Mouse (Mus musculus) layer of hippocampus, adult 9-11 months (tissue): Measurements from ENCODE around the gene Prkce.
A peak's percentile ranks its signal among the peaks of the same experiment; 100 is the strongest.

ENCODE experiments used
- DNase-seq: peaks from one replicate; pipeline ENCODE4 v3.0.0; 2022

The Prkce gene

GRCm38 (mm10) chr17:86378611-86379010 is 211.0 kb downstream of the Prkce start:
- DNase-seq = no peak

DNA sequence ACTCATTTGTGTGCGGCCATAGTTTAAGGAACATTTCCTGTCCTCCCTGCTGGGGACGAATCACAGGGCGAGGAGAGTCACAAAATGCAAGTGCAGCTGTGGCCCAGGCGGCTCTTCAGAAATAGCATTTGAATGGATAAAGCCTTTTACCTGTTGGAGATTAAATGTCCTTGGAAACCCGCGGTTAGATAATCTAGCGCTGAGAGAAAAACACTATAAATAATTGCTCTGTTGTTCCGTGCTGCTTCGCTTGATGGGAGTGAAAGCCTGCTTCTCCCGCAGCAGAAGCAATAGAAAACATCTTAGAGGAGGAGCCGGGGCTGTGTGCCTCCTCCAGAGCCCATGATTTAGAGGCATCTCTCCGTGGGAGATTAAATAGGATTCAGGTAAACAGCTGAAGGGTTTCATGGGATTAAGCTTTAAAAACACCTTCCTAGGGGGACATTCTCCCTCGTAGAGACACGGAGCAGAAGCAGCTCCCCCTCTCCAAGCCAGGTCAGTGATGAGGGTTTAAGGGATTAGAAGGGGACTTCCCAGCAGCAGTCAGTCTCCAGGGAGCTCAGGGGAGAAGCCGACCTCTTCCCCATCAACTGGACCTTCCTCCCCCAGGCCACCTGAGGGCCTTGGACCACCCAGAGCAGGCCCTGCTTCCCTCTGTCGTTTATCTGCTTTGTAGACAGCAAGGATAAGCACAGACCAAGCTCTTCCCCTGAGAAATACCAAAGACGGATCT is 212.0 kb downstream of the Prkce start:
- DNase-seq = no peak

GRCm38 (mm10) chr17:86381464-86381863 is 213.9 kb downstream of the Prkce start:
- DNase-seq = no peak

DNA sequence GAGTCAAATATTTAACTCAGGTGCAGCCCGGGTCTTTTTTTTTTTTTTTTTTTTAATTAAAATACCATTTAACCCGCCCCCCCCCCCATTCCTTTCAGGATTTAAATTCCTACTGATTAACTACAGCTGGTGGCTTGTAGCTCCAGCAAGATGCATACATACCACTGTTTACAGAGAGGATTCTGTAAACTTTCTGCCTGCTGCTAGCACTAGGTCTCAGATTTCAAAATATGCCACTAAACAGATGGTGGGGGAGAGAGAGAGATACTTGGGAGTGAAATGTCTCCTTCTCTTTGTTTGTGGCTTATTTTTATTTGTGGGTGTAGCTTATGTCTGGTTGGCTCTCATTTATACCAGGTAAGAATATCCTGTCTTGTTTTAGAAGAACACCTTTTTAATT is 215.3 kb downstream of the Prkce start:
- no peak for DNase-seq

- DNase-seq = no peak
Measured at GRCm38 (mm10) chr17:86383699-86384572, 216.4 kb downstream of the Prkce start.

DNA sequence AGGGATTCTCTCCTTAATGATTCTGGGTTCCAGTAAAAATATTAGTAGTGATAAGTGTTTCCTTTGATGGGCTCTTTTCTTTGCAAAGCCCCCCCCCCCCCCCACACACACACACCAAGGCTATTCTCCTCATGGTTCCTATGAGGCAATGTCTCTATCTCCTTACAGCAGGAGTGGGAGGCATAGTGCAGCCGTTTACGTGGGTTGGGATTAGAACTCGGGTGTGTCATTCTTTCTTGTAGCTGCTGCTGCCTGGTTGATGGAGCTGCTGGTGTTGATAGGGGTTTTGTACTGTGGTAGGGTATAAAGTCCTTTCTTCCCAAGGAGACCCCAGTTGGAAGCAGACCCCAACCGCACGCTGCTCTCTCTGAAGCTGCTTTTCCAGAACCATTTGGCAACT is 224.9 kb downstream of the Prkce start:
- DNase-seq = no peak

GRCm38 (mm10) chr17:86393191-86393590 is 225.6 kb downstream of the Prkce start:
- DNase-seq = no peak

GRCm38 (mm10) chr17:86397097-86397496 is 229.5 kb downstream of the Prkce start:
- no peak for DNase-seq

DNA sequence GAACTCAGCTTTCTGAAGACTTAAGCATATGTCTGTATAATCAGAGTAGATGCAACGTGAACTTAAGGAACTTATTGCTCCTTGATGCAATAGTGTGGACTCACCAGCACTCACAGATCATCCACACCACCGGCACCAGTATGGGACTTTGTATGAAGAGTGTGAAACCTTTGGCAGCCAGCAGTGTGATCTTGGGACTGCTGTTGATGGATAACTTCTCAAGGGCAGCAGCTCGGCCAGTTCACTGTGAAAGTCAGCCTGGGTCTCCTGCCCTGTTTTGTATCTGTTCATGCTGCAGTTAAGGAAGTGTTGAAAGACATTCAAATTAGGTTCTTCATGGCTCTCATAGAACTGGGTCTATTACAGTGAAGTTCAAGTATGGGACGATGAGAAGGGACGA is 230.1 kb downstream of the Prkce start:
- DNase-seq = no peak

- DNase-seq = no peak
Measured at GRCm38 (mm10) chr17:86398226-86398625, 230.6 kb downstream of the Prkce start.

DNA sequence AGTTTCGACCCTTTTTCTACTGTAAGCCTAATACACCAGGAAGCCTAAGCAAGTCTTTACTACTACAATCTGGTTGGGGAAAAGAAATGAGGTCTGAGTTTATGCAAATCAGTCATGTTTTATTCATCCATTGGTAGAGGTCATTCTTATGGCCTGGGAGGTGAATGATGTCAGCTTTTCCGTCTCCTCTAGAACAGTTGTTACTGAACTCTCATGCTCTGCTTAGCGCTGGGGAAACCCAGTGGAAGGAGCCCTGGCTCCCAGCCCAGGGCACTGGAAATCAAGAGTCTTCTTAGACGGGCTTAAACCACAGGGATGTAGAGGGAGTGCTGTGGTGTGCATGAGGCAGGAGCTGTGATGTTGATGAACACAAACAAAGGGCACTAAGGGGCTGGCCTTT is 232.4 kb downstream of the Prkce start:
- no peak for DNase-seq

DNA sequence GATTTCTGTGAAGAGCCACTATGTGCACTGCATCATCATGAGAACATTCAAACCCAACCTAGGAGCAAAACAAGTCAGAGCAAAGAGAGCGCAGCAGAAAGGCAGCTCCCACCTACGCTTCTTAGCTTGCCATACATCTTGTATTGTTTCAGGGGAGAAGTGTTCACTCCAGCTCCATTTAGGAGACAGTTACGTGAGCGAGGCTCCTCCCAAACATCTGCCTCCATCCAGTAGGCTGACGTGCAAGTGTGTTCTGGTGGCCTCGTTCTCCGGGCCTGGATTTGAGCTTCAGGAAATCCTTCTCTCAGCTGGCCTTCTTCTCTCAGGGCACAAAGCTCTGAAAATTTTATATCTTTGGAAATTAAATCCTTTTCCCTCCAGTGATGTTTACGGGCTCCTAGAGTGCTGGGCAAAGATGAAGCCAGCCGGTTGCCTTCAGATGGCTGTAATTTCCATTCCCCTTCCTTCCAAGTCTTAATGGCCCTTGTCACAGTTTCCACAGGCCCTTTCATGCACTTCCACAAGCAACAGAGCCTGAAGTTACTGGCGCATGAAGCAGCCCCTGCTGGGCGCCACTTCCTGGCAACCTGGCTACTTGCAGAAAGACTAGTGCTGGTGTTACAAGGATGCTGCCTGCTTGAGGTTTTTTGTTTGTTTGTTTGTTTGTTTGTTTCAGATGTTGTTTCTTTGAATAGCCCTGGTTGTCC is 237.4 kb downstream of the Prkce start:
- peak; percentile 62 for DNase-seq

- no peak for DNase-seq
Measured at GRCm38 (mm10) chr17:86405644-86406043, 238.1 kb downstream of the Prkce start.

GRCm38 (mm10) chr17:86407921-86408613 is 240.5 kb downstream of the Prkce start:
- no peak for DNase-seq

DNA sequence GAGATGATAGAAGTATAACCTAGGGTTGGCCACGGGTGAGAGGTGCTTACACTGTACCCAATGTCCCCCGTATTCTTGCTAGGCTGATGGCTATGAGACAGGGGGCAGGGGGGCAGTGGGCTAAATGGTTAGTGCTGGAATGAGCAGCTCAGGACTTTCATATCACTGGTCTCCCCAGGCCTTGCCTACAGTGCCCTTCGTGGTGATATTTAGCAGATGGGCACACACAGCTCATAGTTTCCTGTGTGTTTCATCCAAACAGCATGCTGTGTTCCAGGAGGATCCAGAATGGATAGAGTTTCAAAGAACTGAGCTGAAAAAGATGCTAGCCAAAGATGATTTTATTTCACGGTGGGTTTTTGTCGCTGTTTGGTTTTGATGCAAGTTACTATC is 241.0 kb downstream of the Prkce start:
- no peak for DNase-seq

DNA sequence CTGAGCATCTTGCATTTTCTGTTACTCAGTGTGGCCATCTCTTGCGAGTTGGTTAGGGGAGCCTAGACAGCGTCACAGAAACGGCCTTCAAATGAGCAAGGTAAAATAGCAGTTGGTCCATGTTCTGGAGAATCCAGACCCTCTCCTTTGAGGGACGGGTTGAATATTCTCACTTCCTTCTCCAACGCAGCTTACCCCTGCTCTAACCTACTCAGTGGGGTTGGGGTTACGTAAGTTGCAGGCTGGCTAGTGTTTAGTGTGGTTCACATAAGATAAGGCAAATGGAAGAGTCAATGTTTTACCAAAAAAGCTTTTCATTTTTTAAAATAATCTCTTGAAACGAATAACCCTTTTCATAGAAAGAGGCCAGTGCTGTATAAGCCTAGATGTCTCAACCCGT is 241.9 kb downstream of the Prkce start:
- no peak for DNase-seq

- no peak for DNase-seq
Measured at GRCm38 (mm10) chr17:86410496-86410895, 242.9 kb downstream of the Prkce start.

DNA sequence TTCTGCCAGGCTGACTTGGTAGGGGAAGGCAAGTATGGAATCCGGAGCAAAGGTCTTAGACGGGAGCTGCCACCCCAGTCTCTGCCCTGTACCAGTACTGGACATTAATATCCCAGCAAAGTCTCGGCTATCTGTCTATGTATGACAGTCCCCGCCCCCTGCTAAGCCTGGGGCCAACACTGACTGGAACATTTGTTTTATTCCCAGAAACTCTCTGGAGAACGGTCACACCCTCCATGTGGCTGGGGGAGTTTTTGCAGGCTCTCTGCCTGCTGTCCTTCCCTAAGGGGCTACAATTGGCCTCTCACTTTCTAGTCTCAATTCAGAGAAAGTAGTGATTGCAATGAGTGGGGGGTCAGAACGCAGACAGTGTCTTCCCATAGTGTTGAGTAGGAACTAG is 244.6 kb downstream of the Prkce start:
- no peak for DNase-seq

GRCm38 (mm10) chr17:86414608-86415007 is 247.0 kb downstream of the Prkce start:
- no peak for DNase-seq

- peak; percentile 70 for DNase-seq
Measured at GRCm38 (mm10) chr17:86415989-86416388, 248.4 kb downstream of the Prkce start.

GRCm38 (mm10) chr17:86418334-86418733 is 250.7 kb downstream of the Prkce start:
- DNase-seq = peak; percentile 50

DNA sequence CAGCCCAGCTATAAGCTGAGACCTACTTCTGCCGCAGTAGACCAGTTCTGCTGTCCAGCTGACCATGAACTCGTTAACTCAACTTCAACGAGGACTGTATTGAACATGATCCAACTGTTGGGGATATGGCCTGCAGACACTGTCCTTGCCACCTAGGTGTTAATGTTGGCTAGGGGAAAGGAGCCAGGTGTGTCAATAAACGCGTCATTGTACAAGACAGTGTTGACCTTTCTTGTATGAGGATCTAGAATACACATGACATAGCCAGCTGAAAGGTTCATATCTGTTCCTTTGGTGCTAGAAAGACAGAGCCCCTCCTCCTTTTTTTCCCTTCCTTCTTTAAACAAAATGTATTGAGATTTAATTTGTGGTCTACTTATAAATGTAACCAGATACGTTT is 251.6 kb downstream of the Prkce start:
- DNase-seq = no peak
